Mouse (Mus musculus) frontal cortex, adult 2 months (tissue): ENCODE measurements around the gene Zfp277. TPM values are rescaled to one million over a fixed set of nuclear protein-coding genes. Genes with fewer than 3 reads are reported as not detected.

ENCODE experiments used
- DNase-seq, 2 experiments: peaks; one replicate each; pipeline ENCODE4 v3.0.0; 2022; ENCODE audit warnings: low spot score in 1 of 2; ENCODE audit errors: extremely low spot score in 1 of 2
- polyA plus RNA-seq: library from polyadenylated mRNA; depleted of rRNA; stranded (reverse); fragments of >200 nt; gene quantifications from 2 replicates; pipeline ENCODE4 v1.2.3, GENCODE M21; 2012; rRNA removed

The Zfp277 gene
- polyA plus RNA-seq, 1 experiment = 17.3 TPM

DNA sequence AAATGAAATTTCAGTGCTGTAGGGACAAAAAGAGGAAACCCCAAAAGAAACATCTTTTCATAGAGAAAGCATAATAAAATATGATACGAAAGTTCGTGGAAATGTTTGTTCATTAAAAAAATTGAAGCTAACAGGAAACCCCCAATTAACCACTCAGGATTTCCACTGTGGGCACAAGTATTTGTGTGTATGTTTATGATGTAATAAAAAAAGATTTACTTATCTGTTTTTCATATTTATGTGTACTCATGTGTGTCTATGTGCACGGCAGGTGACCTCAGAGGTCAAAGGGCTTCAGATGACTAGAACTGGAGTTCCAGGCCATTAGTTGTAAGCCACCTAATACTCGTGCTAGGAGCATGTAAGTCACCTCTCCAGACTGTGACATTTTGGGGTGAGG lies 173.0 kb downstream of the Zfp277 start:
- DNase-seq = no peak

DNA sequence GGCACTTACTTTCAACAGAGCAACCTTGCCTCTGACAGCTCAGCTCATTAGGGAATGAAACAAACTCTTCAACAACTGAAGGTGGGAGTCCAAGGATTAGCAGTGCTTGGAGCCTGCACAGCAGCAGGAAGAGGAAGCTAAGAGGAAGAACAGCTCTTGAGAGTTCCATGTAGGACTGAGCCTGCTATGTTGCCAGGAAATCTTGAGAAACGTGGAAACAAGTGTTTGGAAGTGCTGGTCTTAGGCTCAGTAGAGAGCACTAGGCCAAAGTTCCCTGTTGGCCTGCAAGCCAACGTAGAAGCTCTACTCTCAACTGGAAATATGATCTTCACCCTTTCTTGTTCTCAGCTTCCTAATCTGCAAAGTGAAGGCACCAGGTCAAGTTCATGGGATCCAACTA lies 177.4 kb downstream of the Zfp277 start:
- no peak for DNase-seq

Other genes starting within 250 kb of the Zfp277 start
- gene Lsmem1, start 246.4 kb downstream of the Zfp277 start, polyA plus RNA-seq = 2.1 TPM in 2 replicates
- gene Ifrd1, start 197.4 kb downstream of the Zfp277 start, polyA plus RNA-seq = 50.8 and 72.4 TPM in 2 replicates
- gene Dock4, start 50 bp upstream of the Zfp277 start, polyA plus RNA-seq = 26.9 and 28.8 TPM in 2 replicates